Mouse (Mus musculus): ENCODE measurements around the gene 5530401A14Rik. TPM values are rescaled to one million over a fixed set of nuclear protein-coding genes. Genes with fewer than 3 reads are reported as not detected.

Gene 5530401A14Rik
- not detected for polyA plus RNA-seq (2017; shearing (Covaris generic))

GRCm38 (mm10) chr11:81860250-81860972 is at the start of gene 5530401A14Rik:
5530401A14Rik (plus strand) TSS chr11:81860673.

Other genes starting within 250 kb of the 5530401A14Rik start
- gene Asic2, start 107.8 kb downstream of the 5530401A14Rik start, polyA plus RNA-seq (2017; shearing (Covaris generic)) = not detected
- not detected for gene Ccl2, start 174.9 kb downstream of the 5530401A14Rik start, polyA plus RNA-seq (2017; shearing (Covaris generic))
- gene Gm17268, start 177.9 kb downstream of the 5530401A14Rik start, polyA plus RNA-seq (2017; shearing (Covaris generic)) = not detected
- not detected for gene Ccl7, start 185.0 kb downstream of the 5530401A14Rik start, polyA plus RNA-seq (2017; shearing (Covaris generic))
- not detected for gene Ccl11, start 197.2 kb downstream of the 5530401A14Rik start, polyA plus RNA-seq (2017; shearing (Covaris generic))
- not detected for gene Ccl12, start 241.2 kb downstream of the 5530401A14Rik start, polyA plus RNA-seq (2017; shearing (Covaris generic))

Measured in naive thymus-derived CD4-positive, alpha-beta T cell, adult 5 months (primary cell).